Mouse (Mus musculus) kidney, adult 11 months (tissue): Measurements from ENCODE around the gene Dennd1a.

ENCODE experiments used
- DNase-seq: peaks from one replicate; pipeline ENCODE4 v3.0.0; 2022

Gene Dennd1a

DNA sequence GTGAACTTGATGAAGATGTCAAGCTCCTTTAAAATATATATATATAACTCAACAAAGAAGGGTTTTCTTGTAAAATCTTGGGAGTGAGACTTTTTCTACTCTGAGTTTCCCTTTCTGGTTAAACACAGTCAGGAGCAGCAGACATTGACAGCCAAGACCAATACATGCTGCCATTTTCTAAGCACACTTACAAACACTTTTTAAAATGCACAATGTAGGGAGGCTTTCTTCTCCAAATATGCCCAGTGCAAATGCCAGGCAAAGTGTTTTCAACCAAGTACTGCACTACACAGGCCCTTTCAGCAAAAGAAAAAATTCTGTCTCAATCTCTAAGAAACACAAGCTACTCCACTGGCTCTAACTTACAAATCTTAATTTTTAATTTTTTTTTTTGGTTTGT lies 65.7 kb downstream of the Dennd1a start:
- no peak for DNase-seq

- no peak for DNase-seq
Measured at GRCm38 (mm10) chr2:38220687-38221435, 66.3 kb downstream of the Dennd1a start.

GRCm38 (mm10) chr2:38219666-38220065 lies 67.5 kb downstream of the Dennd1a start:
- no peak for DNase-seq

DNA sequence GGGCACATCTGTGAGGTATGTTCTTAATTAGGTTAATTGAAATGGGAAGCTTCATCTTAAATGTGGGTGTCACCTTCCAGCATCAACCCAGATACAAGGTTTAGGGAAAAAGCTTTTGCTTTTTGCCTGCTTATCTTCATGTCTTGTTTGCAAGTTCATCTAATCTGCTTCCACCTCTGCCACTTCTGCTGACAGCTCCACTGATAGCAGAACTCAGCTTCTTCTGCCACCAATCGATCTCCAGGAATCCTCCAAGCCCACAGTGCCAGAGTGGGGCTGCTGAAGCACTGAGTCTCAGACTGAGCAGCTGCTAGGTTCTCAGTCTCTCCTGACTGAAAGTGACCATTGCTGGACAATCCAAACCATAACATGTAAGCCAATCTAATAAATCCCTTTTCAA lies 74.1 kb downstream of the Dennd1a start:
- no peak for DNase-seq

- DNase-seq, result no peak
Measured at GRCm38 (mm10) chr2:38211426-38211825, 75.8 kb downstream of the Dennd1a start.

GRCm38 (mm10) chr2:38207752-38208151 lies 79.4 kb downstream of the Dennd1a start:
- no peak for DNase-seq

- DNase-seq, result no peak
Measured at GRCm38 (mm10) chr2:38205281-38205680, 81.9 kb downstream of the Dennd1a start.

DNA sequence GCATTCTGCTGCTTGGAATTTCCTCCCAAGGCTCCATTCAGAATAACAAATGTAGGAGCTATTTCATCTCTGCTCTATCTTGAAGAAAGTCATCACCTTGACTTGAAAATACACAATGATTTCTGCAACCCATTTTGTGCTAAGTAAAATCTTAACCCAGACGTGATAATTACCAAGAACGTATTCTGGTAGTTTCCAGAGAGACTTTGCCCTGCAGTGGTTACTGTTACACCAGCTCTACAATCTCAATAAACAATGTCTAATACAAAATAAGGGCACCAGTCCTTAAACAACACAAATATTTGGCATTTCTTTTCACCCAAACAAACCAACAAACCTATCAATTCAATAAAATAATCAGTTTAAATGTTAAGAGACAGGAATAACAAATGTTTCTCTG lies 82.5 kb downstream of the Dennd1a start:
- DNase-seq, result no peak

DNA sequence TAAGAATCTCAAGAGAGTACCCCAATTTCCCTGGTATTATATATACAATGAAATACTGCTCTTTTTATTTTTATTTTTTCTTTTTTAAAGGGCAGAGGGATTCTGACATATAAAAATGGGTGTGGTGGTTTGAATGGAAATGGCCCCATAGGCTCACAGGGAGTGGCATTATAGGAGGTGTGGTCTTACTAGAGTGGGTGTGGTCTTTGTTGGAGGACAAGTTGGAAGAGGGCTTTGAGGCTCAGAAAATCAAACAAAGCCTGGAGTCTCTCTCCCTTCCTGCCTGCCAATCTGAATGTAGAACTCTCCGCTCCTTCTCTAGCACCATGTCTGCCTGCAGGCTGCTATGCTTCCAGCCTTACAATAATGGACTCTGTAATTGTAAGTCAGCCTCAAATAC lies 89.1 kb downstream of the Dennd1a start:
- DNase-seq, result no peak

GRCm38 (mm10) chr2:38196199-38197060 lies 90.8 kb downstream of the Dennd1a start:
- DNase-seq, result no peak

GRCm38 (mm10) chr2:38192007-38192406 lies 95.2 kb downstream of the Dennd1a start:
- no peak for DNase-seq

- no peak for DNase-seq
Measured at GRCm38 (mm10) chr2:38191601-38192000, 95.6 kb downstream of the Dennd1a start.

- no peak for DNase-seq
Measured at GRCm38 (mm10) chr2:38186438-38186837, 100.8 kb downstream of the Dennd1a start.

DNA sequence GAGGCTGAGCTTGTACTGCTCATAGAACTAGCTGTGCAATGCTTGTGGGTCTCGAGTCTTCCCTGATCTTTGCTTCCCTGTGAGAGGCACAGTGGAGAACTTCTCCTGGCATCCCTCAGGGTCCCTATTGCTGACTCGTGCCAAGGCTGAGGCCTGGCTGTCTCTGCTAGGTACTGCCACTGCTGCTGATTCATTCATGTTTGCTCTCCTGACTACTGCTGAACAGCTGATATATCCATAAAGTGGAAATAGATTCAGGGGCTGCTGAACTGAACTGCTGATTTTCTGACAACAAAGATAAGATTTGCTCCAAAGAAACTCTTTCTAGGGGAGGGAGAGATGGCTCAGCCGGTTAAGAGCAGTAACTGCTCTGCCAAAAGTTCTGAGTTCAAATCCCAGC lies 102.2 kb downstream of the Dennd1a start:
- DNase-seq, result no peak

DNA sequence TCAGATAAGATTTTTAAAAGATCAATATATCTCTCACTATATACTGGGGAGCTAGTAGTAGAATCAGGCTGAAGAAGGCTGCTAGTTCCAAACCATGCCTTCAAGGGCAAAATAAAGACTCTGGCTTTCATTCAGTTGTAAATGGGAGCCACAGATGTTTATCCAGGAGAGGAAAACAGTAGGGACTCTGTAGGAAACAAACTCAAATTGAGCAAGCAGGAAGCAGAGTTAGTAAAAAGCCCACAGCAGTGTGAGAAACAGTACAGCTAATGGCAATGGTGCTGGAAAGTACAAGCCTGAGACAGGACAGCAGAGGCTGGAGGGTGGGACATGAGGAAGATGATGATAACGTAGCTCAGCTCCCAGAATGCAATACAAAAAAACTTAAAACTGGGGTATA lies 103.3 kb downstream of the Dennd1a start:
- DNase-seq, result no peak

GRCm38 (mm10) chr2:38182283-38182682 lies 104.9 kb downstream of the Dennd1a start:
- no peak for DNase-seq

- DNase-seq, result no peak
Measured at GRCm38 (mm10) chr2:38177583-38177978, 109.6 kb downstream of the Dennd1a start.

DNA sequence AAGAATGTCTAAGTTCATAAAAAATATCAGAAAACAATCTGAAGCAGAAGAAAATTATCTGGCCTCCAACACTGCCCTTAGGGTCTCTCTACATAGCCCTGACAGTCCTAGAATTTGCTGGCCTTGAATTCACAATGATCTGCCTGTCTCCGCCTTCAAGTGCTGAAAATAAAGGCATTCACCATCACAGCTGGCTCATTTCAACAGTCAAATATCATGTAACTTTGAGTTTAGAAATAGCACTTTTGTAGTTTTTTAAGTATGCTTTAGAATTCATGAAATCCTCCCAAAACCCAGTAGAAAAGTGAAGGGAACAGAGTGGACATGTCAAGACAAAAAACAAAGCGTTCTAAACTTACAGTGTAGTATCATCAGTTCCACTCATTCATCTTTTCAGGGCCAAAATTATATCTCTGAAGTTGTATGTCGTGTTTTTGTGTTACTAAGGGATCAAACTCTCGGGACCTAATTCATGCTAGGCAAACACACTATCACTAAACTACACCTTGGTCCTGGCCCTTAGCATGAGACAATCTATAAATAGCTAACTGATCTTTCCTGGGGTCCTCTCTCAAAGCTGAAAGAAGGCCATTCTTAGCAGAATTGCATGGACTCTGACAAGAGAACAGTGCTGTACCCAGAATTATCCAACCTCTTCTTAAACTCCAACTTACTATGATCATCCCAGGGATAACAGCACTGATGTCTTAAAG lies 110.2 kb downstream of the Dennd1a start:
- DNase-seq, result no peak

DNA sequence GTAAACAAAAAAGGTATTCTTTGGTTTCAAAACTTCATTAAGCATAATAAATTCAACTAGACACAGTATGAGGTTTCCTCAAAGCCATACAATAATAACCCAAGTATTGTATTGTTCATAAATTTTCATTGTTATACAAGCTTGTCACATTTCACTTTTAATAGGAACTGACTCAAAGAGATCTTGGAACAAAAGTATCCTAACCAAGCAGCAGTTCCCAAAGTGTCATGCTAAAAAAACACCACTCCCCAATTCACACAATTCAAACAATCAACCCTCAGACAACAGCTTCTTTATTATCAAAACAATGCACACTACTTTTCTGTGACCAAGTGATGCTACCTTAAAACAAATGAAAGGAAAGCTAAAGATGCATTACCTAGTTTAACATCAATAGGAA lies 111.9 kb downstream of the Dennd1a start:
- DNase-seq, result no peak

DNA sequence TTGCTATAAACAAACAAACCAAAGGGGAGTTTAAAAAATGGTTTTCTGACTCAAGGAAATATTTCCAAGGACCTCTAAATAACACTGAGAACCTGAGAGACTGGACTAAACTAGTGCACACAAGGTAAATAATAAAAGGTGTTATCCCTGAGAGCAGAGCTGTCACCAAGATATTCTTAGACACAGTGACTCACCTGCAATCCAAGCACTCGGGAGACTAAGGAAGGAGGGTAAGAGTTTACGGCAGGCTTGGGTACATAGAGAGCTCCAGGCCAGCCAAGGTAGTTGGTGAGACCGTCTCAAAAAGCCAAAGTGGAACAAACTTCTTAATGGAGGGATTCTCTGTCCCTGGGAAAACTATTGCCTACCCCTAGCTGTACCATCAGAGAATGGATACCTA lies 118.6 kb downstream of the Dennd1a start:
- DNase-seq, result no peak

GRCm38 (mm10) chr2:38165966-38166365 lies 121.2 kb downstream of the Dennd1a start:
- DNase-seq, result no peak

- no peak for DNase-seq
Measured at GRCm38 (mm10) chr2:38164326-38165035, 122.7 kb downstream of the Dennd1a start.

DNA sequence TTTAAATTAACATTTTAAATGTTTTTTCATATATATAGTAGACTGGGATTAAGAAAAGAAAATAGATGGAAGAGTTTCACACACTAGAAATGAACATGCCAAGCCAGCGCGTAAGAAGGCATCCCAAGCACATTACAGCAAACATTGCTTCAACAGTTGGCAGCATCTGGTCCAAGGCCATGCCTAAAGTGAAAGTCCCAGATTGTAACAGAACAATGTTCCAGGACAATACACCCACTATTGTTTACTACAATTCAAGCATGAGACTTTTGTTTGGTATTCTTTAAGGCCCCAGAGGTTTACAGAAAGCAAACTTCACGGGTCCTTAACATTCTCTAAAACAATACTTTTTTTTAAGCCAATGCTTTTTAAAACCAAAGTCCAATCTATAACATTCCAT lies 124.7 kb downstream of the Dennd1a start:
- DNase-seq, result no peak
